Mouse (Mus musculus) hindbrain, embryonic 13.5 days (tissue): ENCODE measurements at regions not wholly inside any gene's neighbourhood (a gene's known extent, or its start where the extent isn't known, plus 50 kb on each side); places are given as distances from the start of the nearest gene placed in this dataset.
"Not testable (repeated sequence)": the region's sequence is repeated elsewhere in the genome, so short reads cannot be mapped to it uniquely, and the experiment has no call there.

Source experiments
- ATAC-seq: fragments of 200-750 bp; cut with Nextera tagmentation; 2 replicates; pipeline ENCODE4 v1.8.0; 2017; ENCODE audit warnings: moderate TSS enrichment; ENCODE audit not compliant: low FRiP score
- H3K27ac ChIP-seq: fragments of 300-500 bp; sonication (generic); 2 replicates; pipeline ENCODE4 v1.5.1; 2015; ENCODE audit warnings: inconsistent platforms, mild to moderate bottlenecking, moderate library complexity
- H3K27me3 ChIP-seq: fragments of 300-500 bp; sonication (generic); 2 replicates; pipeline ENCODE4 v1.6.1; 2015; ENCODE audit warnings: mild to moderate bottlenecking, inconsistent platforms
- H3K36me3 ChIP-seq: fragments of 300-500 bp; sonication (generic); 2 replicates; pipeline ENCODE4 v1.6.1; 2015; ENCODE audit warnings: mild to moderate bottlenecking, inconsistent platforms
- H3K4me1 ChIP-seq: fragments of 300-500 bp; sonication (generic); replicated peaks from 2 replicates; pipeline ENCODE4 v1.6.1; 2015; ENCODE audit warnings: inconsistent platforms
- H3K4me2 ChIP-seq: fragments of 300-500 bp; sonication (generic); 2 replicates; pipeline ENCODE4 v1.6.1; 2015; ENCODE audit warnings: inconsistent platforms, mild to moderate bottlenecking, moderate library complexity
- H3K4me3 ChIP-seq: fragments of 300-500 bp; sonication (generic); 2 replicates; pipeline ENCODE4 v1.5.1; 2015; ENCODE audit warnings: mild to moderate bottlenecking, inconsistent platforms
- H3K9ac ChIP-seq: fragments of 300-500 bp; sonication (generic); 2 replicates; pipeline ENCODE4 v1.6.1; 2015; ENCODE audit warnings: mild to moderate bottlenecking, inconsistent platforms
- H3K9me3 ChIP-seq: fragments of 300-500 bp; sonication (generic); 2 replicates; pipeline ENCODE4 v1.6.1; 2016; ENCODE audit warnings: inconsistent platforms
- WGBS: fragments of 180-500 bp; shearing (Covaris S2); methylation state at CpG from one replicate; pipeline ENCODE4 v1.1.7; 2015; 5-methylcytosine and 5-hydroxymethylcytosine counted together

- no peak overlapping the region for H3K9ac ChIP-seq
- no peak overlapping the region for H3K4me2 ChIP-seq
- WGBS: 91% methylated on average over 2 of the region's 2 CpGs
- no peak overlapping the region for H3K27ac ChIP-seq
- no peaks in the 10 kb centered on the region for H3K9me3 ChIP-seq
- ATAC-seq: no peak
- H3K4me3 ChIP-seq: no peak overlapping the region
- H3K36me3 ChIP-seq: no peaks in the 10 kb centered on the region
- H3K27me3 ChIP-seq: no peaks in the 10 kb centered on the region
- H3K4me1 ChIP-seq: no peaks in the 10 kb centered on the region
These were observed 285.8 kb upstream of the Ell2 start for GRCm38 (mm10) chr13:75420726-75421125.

- H3K36me3 ChIP-seq: no peaks in the 10 kb centered on the region
- H3K9me3 ChIP-seq: no peaks in the 10 kb centered on the region
- H3K27ac ChIP-seq: no peak overlapping the region
- no peak overlapping the region for H3K4me2 ChIP-seq
- no peak for ATAC-seq
- WGBS: 50% methylated on average over 3 of the region's 3 CpGs
- H3K4me1 ChIP-seq: no peaks in the 10 kb centered on the region
- H3K9ac ChIP-seq: no peak overlapping the region
- no peak overlapping the region for H3K4me3 ChIP-seq
- H3K27me3 ChIP-seq: no peaks in the 10 kb centered on the region
These were observed 279.6 kb upstream of the Ell2 start for GRCm38 (mm10) chr13:75426971-75427370.

- no peak overlapping the region for H3K27ac ChIP-seq
- H3K36me3 ChIP-seq: no peaks in the 10 kb centered on the region
- WGBS: 83% methylated on average over 2 of the region's 2 CpGs
- H3K4me2 ChIP-seq: no peak overlapping the region
- H3K27me3 ChIP-seq: no peaks in the 10 kb centered on the region
- ATAC-seq: no peak
- no peak overlapping the region for H3K9ac ChIP-seq
- no peak overlapping the region for H3K4me3 ChIP-seq
- no peaks in the 10 kb centered on the region for H3K4me1 ChIP-seq
- no peaks in the 10 kb centered on the region for H3K9me3 ChIP-seq
These were observed 267.4 kb upstream of the Ell2 start for GRCm38 (mm10) chr13:75439170-75439569.

- no peak overlapping the region for H3K4me3 ChIP-seq
- no peak overlapping the region for H3K4me2 ChIP-seq
- H3K9ac ChIP-seq: no peak overlapping the region
- no peaks in the 10 kb centered on the region for H3K4me1 ChIP-seq
- ATAC-seq: no peak
- no peak overlapping the region for H3K27ac ChIP-seq
- H3K36me3 ChIP-seq: no peaks in the 10 kb centered on the region
- 95% methylated on average over 6 of the region's 6 CpGs for WGBS
- H3K9me3 ChIP-seq: no peaks in the 10 kb centered on the region
- H3K27me3 ChIP-seq: no peaks in the 10 kb centered on the region
These were observed 266.5 kb upstream of the Ell2 start for GRCm38 (mm10) chr13:75440051-75440450.

GRCm38 (mm10) chr13:75460335-75460878 lies 246.2 kb upstream of the Ell2 start:
- no peak for ATAC-seq
- Histone ChIP-seq H3K27ac (no peak overlapping the region), H3K4me3 (no peak overlapping the region), H3K4me1 (no peaks in the 10 kb centered on the region), H3K9ac (no peak overlapping the region), H3K4me2 (no peak overlapping the region), H3K36me3 (no peaks in the 10 kb centered on the region), H3K9me3 (no peaks in the 10 kb centered on the region), H3K27me3 (no peaks in the 10 kb centered on the region)
- 54% methylated on average over 1 of the region's 1 CpGs for WGBS

DNA sequence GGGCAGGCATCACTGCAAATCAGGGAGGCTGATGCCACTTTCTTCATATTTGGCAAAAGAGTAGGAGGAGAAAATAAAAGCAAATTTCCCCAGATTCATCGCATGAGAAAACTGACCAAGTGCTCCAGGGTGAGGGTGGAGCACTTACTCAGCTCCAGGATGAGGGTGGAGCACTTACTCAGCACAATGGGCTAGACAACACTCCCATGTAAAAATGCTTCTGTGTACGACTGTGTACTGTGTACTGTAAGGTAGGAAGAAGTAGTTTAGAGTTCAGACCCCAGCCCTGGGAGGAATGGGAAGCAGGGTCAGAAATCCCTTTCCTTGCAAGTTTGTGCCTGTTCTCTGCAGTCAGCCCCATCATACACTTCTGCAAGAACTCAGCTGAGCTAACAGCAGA lies 245.3 kb upstream of the Ell2 start:
- no peaks in the 10 kb centered on the region for H3K4me1 ChIP-seq
- no peak overlapping the region for H3K9ac ChIP-seq
- no peaks in the 10 kb centered on the region for H3K27me3 ChIP-seq
- no peak overlapping the region for H3K4me2 ChIP-seq
- H3K36me3 ChIP-seq: no peaks in the 10 kb centered on the region
- 78% methylated on average over 2 of the region's 2 CpGs for WGBS
- H3K27ac ChIP-seq: no peak overlapping the region
- H3K4me3 ChIP-seq: no peak overlapping the region
- no peaks in the 10 kb centered on the region for H3K9me3 ChIP-seq
- no peak for ATAC-seq

DNA sequence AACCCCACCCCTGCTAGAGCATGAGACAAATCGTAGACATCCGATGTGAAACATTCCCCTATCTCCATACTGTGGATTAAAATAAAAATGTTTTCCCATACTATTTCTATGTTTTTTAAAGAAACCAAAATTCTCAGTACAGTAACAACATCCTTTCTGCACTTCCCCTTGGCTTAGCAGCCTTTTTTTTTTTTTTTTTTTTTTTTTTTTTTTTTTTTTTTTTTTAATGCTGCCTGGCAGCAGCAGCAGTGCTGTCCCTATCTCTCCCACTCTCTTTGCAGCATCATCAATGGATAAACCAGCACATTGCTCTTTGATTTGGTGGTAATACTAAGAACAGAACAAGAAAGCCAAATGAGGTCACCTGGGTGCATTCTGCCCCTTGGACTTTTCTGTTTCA lies 239.3 kb upstream of the Ell2 start:
- Histone ChIP-seq H3K4me3 (no peak overlapping the region), H3K27ac (no peak overlapping the region), H3K4me1 (no peaks in the 10 kb centered on the region), H3K9ac (no peak overlapping the region), H3K9me3 (no peaks in the 10 kb centered on the region), H3K36me3 (no peaks in the 10 kb centered on the region), H3K4me2 (no peak overlapping the region), H3K27me3 (no peaks in the 10 kb centered on the region)
- WGBS: 100% methylated on average over 2 of the region's 2 CpGs
- ATAC-seq: no peak

- H3K4me2 ChIP-seq: no peak overlapping the region
- WGBS: 88% methylated on average over 1 of the region's 1 CpGs
- no peak overlapping the region for H3K4me3 ChIP-seq
These were observed 230.5 kb upstream of the Ell2 start for GRCm38 (mm10) chr13:75475828-75476597.

GRCm38 (mm10) chr13:75483157-75483915 lies 223.2 kb upstream of the Ell2 start:
- H3K4me2 ChIP-seq, H3K9me3 ChIP-seq, H3K9ac ChIP-seq, H3K36me3 ChIP-seq, H3K27ac ChIP-seq, H3K4me1 ChIP-seq, H3K4me3 ChIP-seq, H3K27me3 ChIP-seq, ATAC-seq: not testable (repeated sequence)
- WGBS: 87% methylated on average over 7 of the region's 7 CpGs

More at GRCm38 (mm10) chr13:75475828-75476597, 230.5 kb upstream of the Ell2 start:
- H3K27ac ChIP-seq: no peak overlapping the region
- no peak for ATAC-seq
- no peak overlapping the region for H3K9ac ChIP-seq
- H3K4me1 ChIP-seq: no peaks in the 10 kb centered on the region
- H3K27me3 ChIP-seq: no peaks in the 10 kb centered on the region
- H3K36me3 ChIP-seq: no peaks in the 10 kb centered on the region
- no peaks in the 10 kb centered on the region for H3K9me3 ChIP-seq

DNA sequence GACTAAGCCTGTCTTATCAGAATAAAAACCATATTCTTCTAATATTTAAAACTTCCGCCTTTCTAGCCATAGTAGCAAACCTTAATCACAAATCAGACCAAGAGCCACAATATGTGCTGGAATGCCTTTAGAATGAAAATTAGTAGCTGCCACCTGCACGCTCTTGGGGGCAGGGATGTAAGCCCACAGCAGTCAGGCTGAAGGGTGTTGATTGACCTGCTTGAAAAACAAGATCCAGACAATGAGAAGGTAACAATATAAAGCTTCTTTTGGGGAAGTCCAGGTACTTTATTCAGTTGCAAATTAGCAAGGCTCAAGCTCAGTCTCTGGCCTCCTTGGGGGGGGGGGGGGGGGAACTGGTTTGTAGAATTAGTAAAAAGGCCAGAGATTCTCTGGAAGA lies 222.3 kb upstream of the Ell2 start:
- not testable (repeated sequence) for H3K36me3 ChIP-seq, H3K9me3 ChIP-seq, H3K4me1 ChIP-seq, H3K4me2 ChIP-seq, ATAC-seq, H3K4me3 ChIP-seq, H3K27me3 ChIP-seq, H3K27ac ChIP-seq, H3K9ac ChIP-seq
- 82% methylated on average over 2 of the region's 2 CpGs for WGBS

DNA sequence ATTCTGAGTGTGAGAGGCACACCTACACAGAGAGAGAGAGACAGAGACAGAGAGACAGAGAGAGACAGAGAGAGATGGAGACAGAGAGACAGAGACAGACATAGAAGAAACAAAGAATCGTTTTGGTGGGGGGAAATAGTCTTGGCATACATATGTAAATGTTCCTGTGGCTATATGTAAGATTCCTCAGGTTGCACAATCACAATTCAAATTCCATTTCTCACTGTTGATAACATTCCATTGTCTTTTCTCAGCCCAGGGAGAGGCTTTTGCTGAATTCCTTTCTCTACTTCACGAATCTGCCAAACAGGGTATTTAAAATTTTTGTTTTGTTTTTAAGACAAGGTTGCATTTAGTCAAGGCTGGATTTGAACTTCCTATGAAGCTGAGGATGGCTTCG lies 205.0 kb upstream of the Ell2 start:
- no peak for ATAC-seq
- Histone ChIP-seq H3K36me3 (no peaks in the 10 kb centered on the region), H3K4me3 (no peak overlapping the region), H3K4me2 (no peak overlapping the region), H3K9me3 (peaks cover 3% of the 10 kb centered on the region; the same call in 1 of the 2 replicates), H3K4me1 (no peaks in the 10 kb centered on the region), H3K27me3 (no peaks in the 10 kb centered on the region), H3K9ac (no peak overlapping the region), H3K27ac (no peak overlapping the region)
- 80% methylated on average over 3 of the region's 3 CpGs for WGBS

GRCm38 (mm10) chr13:75503394-75503793 lies 203.2 kb upstream of the Ell2 start:
- Histone ChIP-seq H3K4me3 (no peak overlapping the region), H3K27me3 (no peaks in the 10 kb centered on the region), H3K9me3 (peaks cover 3% of the 10 kb centered on the region; the same call in 1 of the 2 replicates), H3K36me3 (no peaks in the 10 kb centered on the region), H3K9ac (no peak overlapping the region), H3K27ac (no peak overlapping the region), H3K4me1 (no peaks in the 10 kb centered on the region), H3K4me2 (no peak overlapping the region)
- no peak for ATAC-seq
